Mouse (Mus musculus) liver, adult 2 months (tissue): ENCODE data around the gene Slc39a11.

ENCODE experiments used
- CTCF ChIP-seq: fragments of 200-500 bp; IDR thresholded peaks from 2 replicates; pipeline ENCODE4 v1.5.1; 2011; ENCODE audit warnings: low read depth, low read length, control low read depth
- POLR2A ChIP-seq: fragments of 200-500 bp; IDR thresholded peaks from 2 replicates; pipeline ENCODE4 v1.6.1; 2011; ENCODE audit warnings: low read length, control low read depth; ENCODE audit not compliant: insufficient read depth; ENCODE audit errors: extremely low read depth

- TF ChIP-seq CTCF (no peak), POLR2A (no peak)
These were observed 371.6 kb downstream of the Slc39a11 start for GRCm38 (mm10) chr11:113278238-113278637.
